Mouse (Mus musculus): ENCODE measurements around the gene Abce1. TPM values are rescaled to one million over a fixed set of nuclear protein-coding genes. Genes with fewer than 3 reads are reported as not detected.
"Not testable (repeated sequence)": the region's sequence is repeated elsewhere in the genome, so short reads cannot be mapped to it uniquely, and the experiment has no call there.

Gene Abce1
- polyA plus RNA-seq, 1 experiment from 2014 or later: 87.7 TPM

DNA sequence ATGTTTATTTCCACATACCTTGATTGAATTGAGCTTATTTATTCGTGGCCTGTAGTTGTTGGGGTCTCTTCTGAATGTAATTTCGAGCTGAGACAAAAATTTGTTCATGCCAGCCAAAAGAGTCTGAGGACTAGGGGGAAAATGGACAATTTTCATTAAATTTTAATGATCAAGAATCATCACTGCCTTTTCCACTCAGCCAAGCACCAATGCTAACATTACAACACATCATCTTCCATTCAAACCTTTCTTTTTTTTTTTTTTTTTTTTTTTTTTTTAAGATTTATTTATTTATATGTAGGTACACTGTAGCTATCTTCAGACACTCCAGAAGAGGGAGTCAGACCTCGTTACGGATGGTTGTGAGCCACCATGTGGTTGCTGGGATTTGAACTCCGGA, 25.6 kb downstream of the Abce1 start:
- H3K4me3 ChIP-seq (replicated peaks); H3K27me3 ChIP-seq; H3K4me1 ChIP-seq; H3K4me2 ChIP-seq (replicated peaks); ATAC-seq (ENCODE audit: insufficient number of reproducible peaks, low FRiP score, low TSS enrichment, low read depth); H3K9ac ChIP-seq; H3K9me3 ChIP-seq (replicated peaks); H3K27ac ChIP-seq (replicated peaks): not testable (repeated sequence)
- WGBS: 91% methylated on average over 5 of the region's 5 CpGs
- peaks cover 73% of the 10 kb centered on the region for H3K36me3 ChIP-seq

DNA sequence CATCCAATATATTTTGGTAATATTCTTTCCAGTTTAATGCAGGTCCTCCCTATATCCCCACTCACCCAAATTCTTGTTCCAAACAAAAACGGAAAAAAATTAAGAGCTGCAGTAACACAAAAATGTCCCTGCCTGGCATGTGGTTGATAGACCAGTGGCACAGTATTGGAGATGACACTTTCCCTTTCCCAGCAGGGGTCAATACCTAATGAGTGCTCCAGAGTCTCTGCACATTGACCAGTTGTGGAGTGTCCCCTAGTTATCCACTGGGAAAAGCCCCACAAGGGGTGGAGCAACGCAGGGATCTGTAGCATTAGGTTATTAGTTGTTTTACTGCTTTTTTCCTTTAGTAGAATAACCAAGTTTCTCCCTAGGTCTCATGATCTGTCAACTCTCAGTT, 30.6 kb downstream of the Abce1 start:
- Histone ChIP-seq H3K4me3 (replicated peaks) (peak overlapping the region; percentile 48), H3K27me3 (no peaks in the 10 kb centered on the region), H3K4me2 (replicated peaks) (peak overlapping the region; percentile 61), H3K9ac (peak overlapping the region; percentile 35; the same call in 1 of the 2 replicates), H3K9me3 (replicated peaks) (no peaks in the 10 kb centered on the region), H3K27ac (replicated peaks) (no peak overlapping the region), H3K4me1 (0 out of 2 replicates have a peak, but pooled peaks cover 2% of the 10 kb centered on the region), H3K36me3 (peaks cover 37% of the 10 kb centered on the region)
- WGBS: 39% methylated on average over 2 of the region's 2 CpGs
- ATAC-seq (ENCODE audit: insufficient number of reproducible peaks, low FRiP score, low TSS enrichment, low read depth): no peak

DNA sequence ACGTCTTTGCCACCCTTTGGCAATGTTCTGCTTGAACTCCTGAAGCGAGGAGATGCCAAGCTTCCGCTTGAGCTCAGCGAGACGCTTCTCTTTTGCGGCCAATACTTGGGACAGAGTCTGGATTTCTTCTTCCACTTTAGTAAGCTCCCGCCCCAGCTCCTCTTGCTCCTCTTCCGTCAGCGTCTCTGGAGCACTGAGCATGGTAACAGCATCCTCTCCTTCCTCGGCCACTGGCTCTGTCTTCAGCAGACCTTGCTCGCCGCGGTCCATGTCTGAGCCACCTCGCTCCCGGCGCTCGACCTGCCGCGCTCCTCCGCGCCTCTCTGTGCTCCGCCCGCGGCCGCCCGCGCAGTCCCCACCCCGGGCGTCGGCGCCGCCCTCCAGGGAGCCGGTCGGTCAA, 31.0 kb downstream of the Abce1 start:
- Histone ChIP-seq H3K4me3 (replicated peaks) (peak overlapping the region; percentile 48), H3K4me2 (replicated peaks) (peak overlapping the region; percentile 61), H3K27ac (replicated peaks) (no peak overlapping the region), H3K9me3 (replicated peaks) (no peaks in the 10 kb centered on the region), H3K9ac (peak overlapping the region; percentile 35; the same call in 1 of the 2 replicates), H3K36me3 (peaks cover 33% of the 10 kb centered on the region), H3K4me1 (0 out of 2 replicates have a peak, but pooled peaks cover 2% of the 10 kb centered on the region), H3K27me3 (no peaks in the 10 kb centered on the region)
- ATAC-seq (ENCODE audit: insufficient number of reproducible peaks, low FRiP score, low TSS enrichment, low read depth): 0 out of 2 replicates have a peak, but pooled peaks have one; percentile 15
- WGBS: 4% methylated on average over 34 of the region's 34 CpGs

DNA sequence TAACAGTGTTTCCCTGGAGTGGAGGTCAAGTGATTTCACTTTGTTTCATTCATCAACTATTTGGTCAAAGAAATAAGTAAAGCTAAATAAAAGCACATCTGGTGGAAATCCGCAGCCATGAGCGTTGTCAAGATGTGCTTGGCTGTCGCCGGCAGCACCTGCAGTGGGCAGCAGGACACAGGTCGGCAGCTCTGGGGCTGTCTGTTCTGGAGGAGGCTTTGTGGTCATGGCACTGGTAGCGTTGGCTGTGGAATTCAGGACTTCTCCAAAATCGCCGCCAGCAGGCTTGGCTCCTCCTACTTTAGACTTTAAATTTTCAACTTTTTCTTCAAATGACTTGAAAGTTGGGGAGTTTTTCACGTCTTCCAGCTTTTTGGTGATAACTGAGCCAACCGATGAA, 31.5 kb downstream of the Abce1 start:
- ATAC-seq (ENCODE audit: insufficient number of reproducible peaks, low FRiP score, low TSS enrichment, low read depth); H3K9me3 ChIP-seq (replicated peaks); H3K9ac ChIP-seq; H3K27ac ChIP-seq (replicated peaks); H3K4me1 ChIP-seq; H3K27me3 ChIP-seq: not testable (repeated sequence)
- WGBS: 46% methylated on average over 10 of the region's 10 CpGs
- H3K4me2 ChIP-seq (replicated peaks): peak overlapping the region; percentile 61
- H3K36me3 ChIP-seq: peaks cover 33% of the 10 kb centered on the region
- peak overlapping the region; percentile 48 for H3K4me3 ChIP-seq (replicated peaks)

DNA sequence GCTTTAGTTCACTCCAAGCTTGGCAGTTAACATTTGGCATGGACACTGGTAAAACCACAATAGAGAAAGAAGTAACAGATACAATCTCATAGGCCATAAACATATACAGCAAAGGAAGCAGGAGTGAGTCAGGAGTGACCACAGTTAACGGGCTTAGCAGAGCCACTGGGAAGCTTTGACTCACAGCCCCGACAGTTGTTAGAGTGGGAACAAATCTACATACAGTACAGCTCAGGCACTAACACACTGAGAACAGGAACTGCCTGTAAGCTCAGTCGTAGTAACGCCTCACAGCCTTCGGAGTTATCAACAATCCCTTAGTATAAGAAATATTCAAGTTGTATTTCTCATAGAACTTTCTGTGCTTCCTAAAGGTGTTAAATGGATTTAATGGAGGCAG, 32.5 kb downstream of the Abce1 start:
- no peaks in the 10 kb centered on the region for H3K27me3 ChIP-seq
- no peak overlapping the region for H3K27ac ChIP-seq (replicated peaks)
- no peak overlapping the region for H3K9ac ChIP-seq
- no peak overlapping the region for H3K4me2 ChIP-seq (replicated peaks)
- 65% methylated on average over 5 of the region's 5 CpGs for WGBS
- H3K9me3 ChIP-seq (replicated peaks): no peaks in the 10 kb centered on the region
- ATAC-seq (ENCODE audit: insufficient number of reproducible peaks, low FRiP score, low TSS enrichment, low read depth): no peak
- 0 out of 2 replicates have a peak, but pooled peaks cover 2% of the 10 kb centered on the region for H3K4me1 ChIP-seq
- H3K4me3 ChIP-seq (replicated peaks): no peak overlapping the region
- peaks cover 30% of the 10 kb centered on the region for H3K36me3 ChIP-seq

DNA sequence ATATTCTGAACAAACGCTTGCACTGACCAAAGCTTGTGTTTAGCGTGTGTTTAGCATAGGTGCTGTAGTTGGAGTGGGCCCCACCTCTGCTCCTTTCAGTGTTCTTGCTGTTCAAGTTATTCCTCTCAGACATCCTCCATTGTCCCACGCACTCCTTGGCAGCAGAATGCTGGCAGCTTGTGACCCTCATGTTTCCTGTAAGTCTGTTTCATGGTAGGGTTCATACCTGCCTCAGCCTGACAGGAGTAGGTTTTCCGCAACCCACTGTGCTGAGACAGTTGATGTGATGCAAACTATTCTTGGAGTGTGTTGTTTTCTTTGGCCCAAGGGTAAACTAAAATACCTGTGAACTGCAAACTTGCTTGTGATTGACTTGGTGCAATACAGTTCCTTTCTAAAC, 35.1 kb downstream of the Abce1 start:
- Histone ChIP-seq H3K27me3 (no peaks in the 10 kb centered on the region), H3K9me3 (replicated peaks) (no peaks in the 10 kb centered on the region), H3K4me3 (replicated peaks) (no peak overlapping the region), H3K9ac (no peak overlapping the region), H3K4me1 (0 out of 2 replicates have a peak, but pooled peaks cover 2% of the 10 kb centered on the region), H3K36me3 (peaks cover 31% of the 10 kb centered on the region), H3K27ac (replicated peaks) (no peak overlapping the region), H3K4me2 (replicated peaks) (no peak overlapping the region)
- ATAC-seq (ENCODE audit: insufficient number of reproducible peaks, low FRiP score, low TSS enrichment, low read depth): no peak
- WGBS: 77% methylated on average over 4 of the region's 4 CpGs

DNA sequence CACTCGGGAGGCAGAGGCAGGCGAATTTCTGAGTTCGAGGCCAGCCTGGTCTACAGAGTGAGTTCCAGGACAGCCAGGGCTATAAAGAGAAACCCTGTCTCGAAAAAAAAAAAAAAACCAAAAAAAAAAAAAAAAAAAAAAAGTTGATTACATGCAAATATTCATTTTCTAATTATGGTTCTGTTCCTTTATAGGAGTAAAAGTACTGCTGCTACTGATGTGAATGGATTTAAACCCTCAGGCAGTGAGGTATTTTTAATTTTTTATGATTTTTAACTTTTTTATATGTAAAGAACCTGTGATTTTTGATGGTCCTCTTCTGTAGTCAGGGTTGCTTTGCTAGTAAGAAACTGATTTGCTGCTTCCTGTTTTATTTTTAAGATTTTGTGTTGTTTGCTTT, 52.8 kb downstream of the Abce1 start:
- H3K4me2 ChIP-seq (replicated peaks); H3K9me3 ChIP-seq (replicated peaks); ATAC-seq (ENCODE audit: insufficient number of reproducible peaks, low FRiP score, low TSS enrichment, low read depth); H3K27ac ChIP-seq (replicated peaks); H3K9ac ChIP-seq; H3K4me1 ChIP-seq; H3K27me3 ChIP-seq; H3K4me3 ChIP-seq (replicated peaks): not testable (repeated sequence)
- 82% methylated on average over 4 of the region's 4 CpGs for WGBS
- H3K36me3 ChIP-seq: peaks cover 57% of the 10 kb centered on the region

DNA sequence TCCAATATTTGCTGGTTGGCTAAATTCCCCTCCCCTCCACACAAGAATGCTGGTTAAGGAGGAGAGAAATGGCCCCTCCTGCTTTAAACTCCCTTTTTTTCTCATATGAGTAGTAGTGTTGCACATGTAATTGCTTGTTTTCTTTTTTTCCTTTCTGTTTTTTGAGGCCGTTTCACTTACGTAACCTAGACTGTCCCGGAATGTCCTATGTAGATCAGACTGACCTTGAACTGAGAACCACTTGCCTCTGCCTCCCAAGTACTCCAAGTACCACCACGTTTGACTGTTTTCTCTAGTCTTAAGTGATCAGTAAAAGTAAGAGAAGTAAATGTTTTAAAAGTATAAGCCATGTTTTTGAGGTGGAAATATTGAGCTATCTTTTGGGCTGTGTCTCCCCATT, 57.8 kb downstream of the Abce1 start:
- no peaks in the 10 kb centered on the region for H3K4me1 ChIP-seq
- no peaks in the 10 kb centered on the region for H3K27me3 ChIP-seq
- ATAC-seq (ENCODE audit: insufficient number of reproducible peaks, low FRiP score, low TSS enrichment, low read depth): no peak
- H3K36me3 ChIP-seq: peaks cover 41% of the 10 kb centered on the region
- no peak overlapping the region for H3K9ac ChIP-seq
- H3K4me2 ChIP-seq (replicated peaks): no peak overlapping the region
- no peaks in the 10 kb centered on the region for H3K9me3 ChIP-seq (replicated peaks)
- no peak overlapping the region for H3K4me3 ChIP-seq (replicated peaks)
- 87% methylated on average over 4 of the region's 4 CpGs for WGBS
- H3K27ac ChIP-seq (replicated peaks): no peak overlapping the region

DNA sequence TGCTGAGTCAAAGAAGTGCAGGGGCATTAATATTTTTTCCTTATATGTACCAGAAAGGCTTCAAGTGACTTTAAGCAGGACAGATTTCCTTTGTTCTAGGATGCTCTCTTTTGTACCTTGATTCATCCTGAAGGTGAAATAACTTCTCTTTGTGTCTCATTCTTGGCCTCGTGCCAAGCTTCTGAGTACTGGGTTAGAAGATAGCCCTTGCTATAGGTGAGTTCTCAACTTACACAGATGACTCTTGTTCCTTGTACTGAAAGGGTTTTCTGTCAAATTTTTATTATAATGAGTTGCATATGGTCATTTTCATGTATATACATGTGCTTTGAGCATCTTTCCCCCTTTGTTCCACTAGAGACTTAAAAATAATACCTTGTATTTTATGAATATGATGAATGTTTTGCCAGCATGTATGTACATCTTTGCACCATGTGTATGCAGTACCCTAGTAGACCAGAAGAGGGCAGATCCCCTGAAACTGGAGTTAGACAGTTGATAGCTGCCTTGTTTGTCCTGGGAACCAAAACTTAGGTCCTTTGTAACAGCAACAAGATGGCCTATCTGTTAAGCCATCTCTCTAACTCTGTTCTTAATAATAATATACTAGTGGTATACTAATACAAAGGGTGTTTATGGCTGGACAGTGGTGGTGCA, 61.3 kb downstream of the Abce1 start:
- Histone ChIP-seq H3K4me3 (replicated peaks) (no peak overlapping the region), H3K36me3 (peaks cover 28% of the 10 kb centered on the region; the same call in 1 of the 2 replicates), H3K27me3 (no peaks in the 10 kb centered on the region), H3K4me1 (no peaks in the 10 kb centered on the region), H3K4me2 (replicated peaks) (no peak overlapping the region), H3K9me3 (replicated peaks) (no peaks in the 10 kb centered on the region), H3K27ac (replicated peaks) (no peak overlapping the region), H3K9ac (no peak overlapping the region)
- 86% methylated on average over 1 of the region's 1 CpGs for WGBS
- ATAC-seq (ENCODE audit: insufficient number of reproducible peaks, low FRiP score, low TSS enrichment, low read depth): no peak

DNA sequence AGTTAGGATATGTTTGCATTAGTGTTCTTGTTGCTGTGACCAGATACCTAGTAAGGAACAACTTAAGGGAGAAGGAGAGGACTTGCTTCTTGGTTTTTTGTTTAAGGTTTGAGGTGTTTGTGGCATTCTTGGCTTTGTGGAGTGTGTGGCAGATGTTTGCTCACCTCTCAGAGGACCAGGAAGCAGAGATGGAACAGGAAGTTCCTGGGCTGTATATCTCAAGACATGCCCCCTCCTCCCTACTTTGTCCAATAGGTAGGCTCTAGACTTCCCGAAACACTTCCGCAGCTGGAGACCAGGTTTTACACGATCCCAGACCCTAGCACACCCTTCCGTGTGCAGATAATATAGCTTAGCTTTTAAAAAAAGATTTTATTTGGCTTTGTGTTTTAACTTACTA, 62.0 kb downstream of the Abce1 start:
- H3K36me3 ChIP-seq: peaks cover 21% of the 10 kb centered on the region; the same call in 1 of the 2 replicates
- WGBS: 91% methylated on average over 4 of the region's 4 CpGs
- no peak overlapping the region for H3K4me2 ChIP-seq (replicated peaks)
- no peak overlapping the region for H3K9ac ChIP-seq
- H3K4me1 ChIP-seq: no peaks in the 10 kb centered on the region
- no peaks in the 10 kb centered on the region for H3K27me3 ChIP-seq
- ATAC-seq (ENCODE audit: insufficient number of reproducible peaks, low FRiP score, low TSS enrichment, low read depth): no peak
- H3K4me3 ChIP-seq (replicated peaks): no peak overlapping the region
- H3K9me3 ChIP-seq (replicated peaks): no peaks in the 10 kb centered on the region
- H3K27ac ChIP-seq (replicated peaks): no peak overlapping the region

DNA sequence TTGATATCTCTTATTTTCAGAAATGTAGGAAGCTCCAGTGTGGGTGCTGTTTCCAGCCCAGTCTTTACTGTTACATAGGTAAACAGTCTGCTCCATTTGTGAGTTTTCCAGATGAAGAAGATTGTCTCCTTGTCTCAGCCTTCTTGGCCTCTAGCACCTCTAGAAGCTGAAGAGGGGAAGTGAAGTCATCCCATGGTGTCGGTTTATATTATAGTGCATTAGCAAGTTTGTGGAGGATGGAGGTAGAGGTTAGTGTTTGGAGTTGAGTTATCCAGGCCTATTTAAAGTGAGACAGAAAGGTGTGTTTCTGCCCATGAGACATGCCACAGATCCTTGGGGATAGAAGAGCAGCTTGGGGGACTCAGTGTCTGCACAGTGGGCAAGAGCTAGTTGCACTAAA, 70.4 kb downstream of the Abce1 start:
- H3K4me1 ChIP-seq: peaks cover 22% of the 10 kb centered on the region
- ATAC-seq (ENCODE audit: insufficient number of reproducible peaks, low FRiP score, low TSS enrichment, low read depth): no peak
- peak overlapping the region; percentile 94 for H3K4me3 ChIP-seq (replicated peaks)
- no peak overlapping the region for H3K27ac ChIP-seq (replicated peaks)
- no peaks in the 10 kb centered on the region for H3K9me3 ChIP-seq (replicated peaks)
- H3K9ac ChIP-seq: no peak overlapping the region
- peak overlapping the region; percentile 79 for H3K4me2 ChIP-seq (replicated peaks)
- WGBS: 21% methylated on average over 1 of the region's 1 CpGs
- no peaks in the 10 kb centered on the region for H3K27me3 ChIP-seq
- peaks cover 11% of the 10 kb centered on the region; the same call in 1 of the 2 replicates for H3K36me3 ChIP-seq

All from embryonic facial prominence, embryonic 15.5 days (tissue).